Mouse (Mus musculus) lung, embryonic 14.5 days (tissue): Measurements from ENCODE around the gene Ndufaf3. TPM values are rescaled to one million over a fixed set of nuclear protein-coding genes. Genes with fewer than 3 reads are reported as not detected.

Source experiments
- ATAC-seq: fragments of 200-750 bp; cut with Nextera tagmentation; 2 replicates; pipeline ENCODE4 v1.8.0; 2017; ENCODE audit warnings: mild to moderate bottlenecking, moderate TSS enrichment, moderate library complexity; ENCODE audit not compliant: insufficient read depth
- DNase-seq: peaks from one replicate; pipeline ENCODE4 v3.0.0-alpha.2; 2015
- H3K27ac ChIP-seq: fragments of 300-500 bp; sonication (generic); 2 replicates; pipeline ENCODE4 v1.5.1; 2014; ENCODE audit warnings: low read depth, mild to moderate bottlenecking, moderate library complexity
- H3K27me3 ChIP-seq: fragments of 300-500 bp; sonication (generic); 2 replicates; pipeline ENCODE4 v1.6.1; 2014; ENCODE audit warnings: low read length, control low read depth; ENCODE audit not compliant: insufficient read depth
- H3K36me3 ChIP-seq: fragments of 300-500 bp; sonication (generic); 2 replicates; pipeline ENCODE4 v1.6.1; 2014; ENCODE audit warnings: control low read depth; ENCODE audit not compliant: insufficient read depth
- H3K4me1 ChIP-seq: fragments of 300-500 bp; sonication (generic); 2 replicates; pipeline ENCODE4 v1.6.1; 2014; ENCODE audit warnings: antibody characterized with exemption, control low read depth; ENCODE audit not compliant: insufficient read depth
- H3K4me2 ChIP-seq: fragments of 300-500 bp; sonication (generic); 2 replicates; pipeline ENCODE4 v1.6.1; 2014; ENCODE audit warnings: mild to moderate bottlenecking
- H3K4me3 ChIP-seq: fragments of 300-500 bp; sonication (generic); 2 replicates; pipeline ENCODE4 v1.5.1; 2014; ENCODE audit warnings: low read depth, low read length
- H3K9ac ChIP-seq: fragments of 300-500 bp; sonication (generic); 2 replicates; pipeline ENCODE4 v1.6.1; 2014
- H3K9me3 ChIP-seq: fragments of 300-500 bp; sonication (generic); 2 replicates; pipeline ENCODE4 v1.6.1; 2016; ENCODE audit warnings: low read depth, low read length, control low read depth
- CTCF ChIP-seq: IDR thresholded peaks from 2 replicates; pipeline ENCODE4 v1.5.1; 2016; ENCODE audit warnings: antibody characterized with exemption, low read depth
- WGBS: fragments of 180-500 bp; shearing (Covaris S2); extraction: QIAGEN DNeasy Blood & Tissue Kit; methylation state at CpG from one replicate; pipeline ENCODE4 v1.1.7; 2014; 5-methylcytosine and 5-hydroxymethylcytosine counted together
- polyA plus RNA-seq: library from polyadenylated mRNA; unstranded; fragments of >200 nt; fragmentation: Nextera tagmentation; extraction: Ambion mirVana; gene quantifications from 2 replicates; pipeline ENCODE4 v1.2.1, GENCODE M21; 2014

The Ndufaf3 gene
- polyA plus RNA-seq, 1 experiment from 2014 or later: 46.9 TPM

DNA sequence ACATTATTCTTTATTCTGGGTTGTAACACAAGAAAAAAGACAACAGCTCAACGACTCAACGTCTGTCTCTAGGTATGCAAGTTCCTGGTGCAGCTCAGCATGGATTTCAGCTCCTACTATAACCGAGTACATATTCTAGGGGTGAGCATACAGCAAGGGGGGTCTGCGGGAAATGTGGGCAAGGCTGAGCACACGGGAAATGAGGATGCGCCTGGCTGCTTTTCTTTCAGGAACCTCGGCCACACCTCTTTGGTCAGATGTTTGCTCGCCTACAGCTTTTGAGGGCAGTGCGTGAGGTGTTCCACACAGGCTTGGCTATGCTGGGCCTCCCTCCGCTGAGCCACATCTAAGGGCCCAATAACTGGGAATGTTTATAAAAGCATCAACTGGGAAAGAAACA, 5.1 kb upstream of the Ndufaf3 start:
- WGBS: 71% methylated on average over 10 of the region's 10 CpGs
- no peaks in the 10 kb centered on the region for H3K9me3 ChIP-seq
- H3K4me3 ChIP-seq: no peak overlapping the region

GRCm38 (mm10) chr9:108571401-108571973, 4.3 kb upstream of the Ndufaf3 start:
- TF ChIP-seq CTCF: no peak
- no peak for DNase-seq
- H3K36me3 ChIP-seq: peaks cover 60% of the 10 kb centered on the region
- H3K9me3 ChIP-seq: no peaks in the 10 kb centered on the region
- 91% methylated on average over 16 of the region's 16 CpGs for WGBS
- no peak overlapping the region for H3K9ac ChIP-seq
- no peak overlapping the region for H3K4me2 ChIP-seq
- H3K4me3 ChIP-seq: no peak overlapping the region
- no peaks in the 10 kb centered on the region for H3K27me3 ChIP-seq
- peaks cover 17% of the 10 kb centered on the region for H3K4me1 ChIP-seq
- no peak for ATAC-seq
- H3K27ac ChIP-seq: no peak overlapping the region

More for the DNA sequence above, 5.1 kb upstream of the Ndufaf3 start:
- Histone ChIP-seq H3K4me2 (no peak overlapping the region), H3K27ac (no peak overlapping the region), H3K36me3 (peaks cover 63% of the 10 kb centered on the region), H3K27me3 (no peaks in the 10 kb centered on the region), H3K9ac (no peak overlapping the region), H3K4me1 (peaks cover 23% of the 10 kb centered on the region)
- DNase-seq: no peak
- ATAC-seq: no peak
- no peak for TF ChIP-seq CTCF

DNA sequence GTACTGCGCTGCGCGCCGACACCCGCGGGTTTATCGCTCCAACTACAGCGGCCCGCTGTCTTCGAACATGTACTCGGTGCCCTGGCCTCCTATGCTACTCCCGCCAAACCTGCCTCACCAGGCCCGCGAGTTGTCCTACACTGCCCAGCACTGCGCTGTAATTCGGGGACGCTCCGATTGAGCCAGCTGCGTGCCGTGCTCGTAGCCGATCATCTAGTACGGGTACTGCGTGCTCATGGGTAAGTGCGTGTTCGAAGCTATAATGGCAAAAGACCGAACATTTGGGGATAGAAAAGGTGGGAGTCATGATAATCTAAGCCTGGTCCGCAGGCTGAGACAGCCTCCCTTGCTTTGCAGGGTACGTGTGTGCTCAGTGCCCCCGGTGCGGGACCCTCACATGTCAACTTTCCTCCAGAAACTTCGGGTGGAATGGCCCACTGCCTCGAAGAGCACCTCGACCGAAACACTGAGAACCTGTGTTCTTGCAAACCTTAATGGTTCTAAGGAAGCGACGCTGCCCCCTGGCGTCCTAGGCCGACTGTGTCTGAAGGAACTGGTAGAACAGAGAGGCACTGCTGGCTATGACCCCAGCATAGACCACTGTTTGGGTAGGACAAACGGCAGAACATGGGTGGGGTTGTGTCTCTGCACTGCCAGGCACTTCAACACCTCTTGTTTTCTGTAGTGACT, 3.1 kb upstream of the Ndufaf3 start:
- ATAC-seq (peak; percentile 12; the same call in 1 of the 2 replicates), DNase-seq (peak; percentile 92)
- H3K4me1 ChIP-seq: peaks cover 17% of the 10 kb centered on the region
- TF ChIP-seq CTCF: peak; percentile 82
- 2% methylated on average over 40 of the region's 40 CpGs for WGBS
- H3K4me2 ChIP-seq: peak overlapping the region; percentile 100
- no peaks in the 10 kb centered on the region for H3K9me3 ChIP-seq
- peaks cover 57% of the 10 kb centered on the region for H3K36me3 ChIP-seq
- peak overlapping the region; percentile 58 for H3K27ac ChIP-seq
- peak overlapping the region; percentile 72 for H3K4me3 ChIP-seq
- H3K9ac ChIP-seq: peak overlapping the region; percentile 62
- H3K27me3 ChIP-seq: no peaks in the 10 kb centered on the region

DNA sequence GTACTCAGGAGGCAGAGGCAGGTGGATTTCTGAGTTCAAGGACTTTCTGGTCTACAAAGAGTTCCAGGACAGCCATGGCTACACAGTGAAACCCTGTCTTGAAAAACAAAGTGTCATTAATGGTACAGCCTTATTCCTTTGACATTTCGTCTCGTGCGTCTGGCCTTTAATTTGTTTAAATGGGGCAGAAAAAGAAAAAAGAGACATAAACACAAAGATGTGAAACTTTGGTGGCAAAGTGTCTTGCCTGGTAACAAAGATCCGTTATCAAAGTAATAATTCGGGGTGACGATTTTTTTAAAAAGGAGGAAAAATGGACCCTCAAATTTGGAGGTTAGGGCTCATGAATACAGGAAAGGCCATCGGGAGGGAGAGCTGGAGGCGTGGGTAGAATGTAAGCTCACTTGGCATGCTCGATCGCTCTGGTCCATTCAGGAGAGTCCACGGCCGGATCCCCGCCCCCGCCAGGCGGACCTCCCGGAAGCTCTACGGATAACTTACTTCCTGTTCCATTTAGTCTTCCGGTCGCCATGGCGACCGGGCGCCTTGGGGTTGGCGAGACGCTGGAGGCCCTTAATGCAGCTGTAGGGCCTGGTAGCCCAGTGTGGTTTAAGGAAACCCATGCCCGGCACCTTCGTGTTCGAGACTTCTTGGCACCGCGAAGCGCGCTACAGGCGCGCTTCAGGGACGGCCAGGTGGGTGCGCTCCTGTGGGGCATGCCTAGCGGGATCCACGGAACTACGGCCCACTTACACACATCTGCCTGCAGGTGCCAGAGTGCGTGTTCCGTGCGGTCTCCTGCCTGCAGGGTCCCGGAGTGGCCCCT, 2.4 kb upstream of the Ndufaf3 start, which contains the start of gene Dalrd3:
Gene Dalrd3, plus strand, starts transcription at position 506 of the 826 bp plus-strand sequence.
- peaks cover 17% of the 10 kb centered on the region for H3K4me1 ChIP-seq
- TF ChIP-seq CTCF: no peak
- 5% methylated on average over 42 of the region's 42 CpGs for WGBS
- peak within 1 kb of the TSS; percentile 62 for H3K9ac ChIP-seq
- H3K27me3 ChIP-seq: no peaks in the 10 kb centered on the region
- H3K4me2 ChIP-seq: peak within 1 kb of the TSS; percentile 100
- ATAC-seq (peak; percentile 65), DNase-seq (peak; percentile 97)
- no peaks in the 10 kb centered on the region for H3K9me3 ChIP-seq
- H3K27ac ChIP-seq: peak within 1 kb of the TSS; percentile 58
- peak within 1 kb of the TSS; percentile 72 for H3K4me3 ChIP-seq
- peaks cover 57% of the 10 kb centered on the region for H3K36me3 ChIP-seq

- Histone ChIP-seq H3K4me2 (peak overlapping the region; percentile 98), H3K9me3 (no peaks in the 10 kb centered on the region), H3K9ac (peak overlapping the region; percentile 75; the same call in 1 of the 2 replicates), H3K27ac (0 out of 2 replicates have a peak overlapping the region, but pooled peaks have one; percentile 91), H3K27me3 (no peaks in the 10 kb centered on the region), H3K4me3 (peak overlapping the region; percentile 70), H3K4me1 (peaks cover 17% of the 10 kb centered on the region), H3K36me3 (peaks cover 54% of the 10 kb centered on the region)
- WGBS: 76% methylated on average over 17 of the region's 17 CpGs
- no peak for TF ChIP-seq CTCF
- DNase-seq (no peak), ATAC-seq (no peak)
Observed at GRCm38 (mm10) chr9:108568511-108568921, 1.3 kb upstream of the Ndufaf3 start.

DNA sequence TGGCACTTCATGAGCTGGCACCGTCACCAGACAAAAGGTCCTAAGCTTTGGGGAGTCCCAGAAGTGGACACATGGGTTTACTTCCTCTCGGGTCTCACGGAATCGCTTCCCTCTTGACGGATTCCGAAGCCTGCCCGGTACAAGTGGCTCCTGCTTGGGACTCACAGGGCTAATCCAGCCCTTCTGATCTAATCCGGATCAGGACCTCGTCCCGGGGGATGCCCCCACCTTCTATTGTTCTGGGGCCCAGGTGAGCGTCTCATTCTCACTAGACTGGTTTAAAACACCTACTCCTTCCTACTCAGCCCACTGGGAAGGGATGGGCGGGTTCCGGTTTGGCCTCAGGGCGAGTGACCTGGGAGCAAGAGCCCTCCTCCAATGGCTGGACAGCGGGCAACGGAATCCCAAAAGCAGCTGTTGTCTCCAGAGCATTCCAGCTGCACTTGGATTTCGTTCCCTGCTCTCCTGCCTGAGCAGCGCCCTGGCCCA, 741 bp upstream of the Ndufaf3 start:
- DNase-seq (no peak), ATAC-seq (no peak)
- peak overlapping the region; percentile 98 for H3K4me2 ChIP-seq
- no peak for TF ChIP-seq CTCF
- peak overlapping the region; percentile 75 for H3K9ac ChIP-seq
- H3K9me3 ChIP-seq: no peaks in the 10 kb centered on the region
- peaks cover 54% of the 10 kb centered on the region for H3K36me3 ChIP-seq
- H3K27me3 ChIP-seq: no peaks in the 10 kb centered on the region
- peak overlapping the region; percentile 91 for H3K27ac ChIP-seq
- WGBS: 12% methylated on average over 18 of the region's 18 CpGs
- peak overlapping the region; percentile 70 for H3K4me3 ChIP-seq
- peaks cover 17% of the 10 kb centered on the region for H3K4me1 ChIP-seq
